Mouse (Mus musculus): ENCODE data around the gene Cntrl.

The Cntrl gene

GRCm38 (mm10) chr2:35124716-35125115, 15.4 kb downstream of the Cntrl start:
- ATAC-seq (ENCODE audit: low TSS enrichment): no peak

GRCm38 (mm10) chr2:35131491-35131890, 22.2 kb downstream of the Cntrl start:
- ATAC-seq (ENCODE audit: low TSS enrichment): no peak

- ATAC-seq (ENCODE audit: low TSS enrichment): peak; percentile 100
Observed at GRCm38 (mm10) chr2:35131991-35132661, 22.8 kb downstream of the Cntrl start.

- no peak for ATAC-seq (ENCODE audit: low TSS enrichment)
Observed at GRCm38 (mm10) chr2:35132662-35133055, 23.4 kb downstream of the Cntrl start.

- ATAC-seq (ENCODE audit: low TSS enrichment): no peak
Observed at GRCm38 (mm10) chr2:35133891-35134290, 24.6 kb downstream of the Cntrl start.

GRCm38 (mm10) chr2:35138576-35138975, 29.3 kb downstream of the Cntrl start:
- no peak for ATAC-seq (ENCODE audit: low TSS enrichment)

- ATAC-seq (ENCODE audit: low TSS enrichment): no peak
Observed at GRCm38 (mm10) chr2:35141673-35142072, 32.4 kb downstream of the Cntrl start.

GRCm38 (mm10) chr2:35148806-35149205, 39.5 kb downstream of the Cntrl start:
- no peak for ATAC-seq (ENCODE audit: low TSS enrichment)

- no peak for ATAC-seq (ENCODE audit: low TSS enrichment)
Observed at GRCm38 (mm10) chr2:35151303-35151882, 42.1 kb downstream of the Cntrl start.

- no peak for ATAC-seq (ENCODE audit: low TSS enrichment)
Observed at GRCm38 (mm10) chr2:35153179-35153578, 43.9 kb downstream of the Cntrl start.

- no peak for ATAC-seq (ENCODE audit: low TSS enrichment)
Observed at GRCm38 (mm10) chr2:35153844-35154554, 44.7 kb downstream of the Cntrl start.

GRCm38 (mm10) chr2:35156985-35157384, 47.7 kb downstream of the Cntrl start:
- no peak for ATAC-seq (ENCODE audit: low TSS enrichment)

- no peak for ATAC-seq (ENCODE audit: low TSS enrichment)
Observed at GRCm38 (mm10) chr2:35157836-35158235, 48.5 kb downstream of the Cntrl start.

- ATAC-seq (ENCODE audit: low TSS enrichment): no peak
Observed at GRCm38 (mm10) chr2:35158358-35158757, 49.1 kb downstream of the Cntrl start.

- ATAC-seq (ENCODE audit: low TSS enrichment): no peak
Observed at GRCm38 (mm10) chr2:35160206-35160605, 50.9 kb downstream of the Cntrl start.

GRCm38 (mm10) chr2:35161846-35162488, 52.7 kb downstream of the Cntrl start:
- ATAC-seq (ENCODE audit: low TSS enrichment): no peak

- ATAC-seq (ENCODE audit: low TSS enrichment): no peak
Observed at GRCm38 (mm10) chr2:35163396-35163795, 54.1 kb downstream of the Cntrl start.

GRCm38 (mm10) chr2:35165416-35165815, 56.1 kb downstream of the Cntrl start:
- ATAC-seq (ENCODE audit: low TSS enrichment): no peak

GRCm38 (mm10) chr2:35166816-35167215, 57.5 kb downstream of the Cntrl start:
- no peak for ATAC-seq (ENCODE audit: low TSS enrichment)

- ATAC-seq (ENCODE audit: low TSS enrichment): no peak
Observed at GRCm38 (mm10) chr2:35169452-35169851, 60.2 kb downstream of the Cntrl start.

- ATAC-seq (ENCODE audit: low TSS enrichment): no peak
Observed at GRCm38 (mm10) chr2:35171341-35171861, 62.1 kb downstream of the Cntrl start.

GRCm38 (mm10) chr2:35172246-35172645, 63.0 kb downstream of the Cntrl start:
- ATAC-seq (ENCODE audit: low TSS enrichment): no peak
